Mouse (Mus musculus): ENCODE data around the gene Slc7a3. TPM values are rescaled to one million over a fixed set of nuclear protein-coding genes. Genes with fewer than 3 reads are reported as not detected.

Gene Slc7a3
- polyA plus RNA-seq, 1 experiment: 49.1 TPM

- Histone ChIP-seq H3K4me3 (ENCODE audit: insufficient read depth, low read length) (no peak overlapping the region), H3K4me1 (ENCODE audit: control insufficient read depth, insufficient read depth, low read length) (no peaks in the 10 kb centered on the region), H3K27ac (ENCODE audit: insufficient read depth, low read length) (no peak overlapping the region)
- TF ChIP-seq CTCF (IDR thresholded peaks at IDR 0.05; ENCODE audit: borderline replicate concordance, insufficient read depth, low read length): no peak
Measured at GRCm38 (mm10) chrX:101063503-101063902, 22.3 kb downstream of the Slc7a3 start.

GRCm38 (mm10) chrX:101059541-101059940, 26.3 kb downstream of the Slc7a3 start, which contains the start of gene Tex11:
Gene Tex11, minus strand, starts transcription at chrX:101059667.
- H3K4me1 ChIP-seq (ENCODE audit: control insufficient read depth, insufficient read depth, low read length): no peaks in the 10 kb centered on the region
- TF ChIP-seq CTCF (IDR thresholded peaks at IDR 0.05; ENCODE audit: borderline replicate concordance, insufficient read depth, low read length) (no peak), POLR2A (IDR thresholded peaks at IDR 0.05; ENCODE audit: low read depth, low read length) (no peak)
- no peak within 1 kb of the TSS for H3K4me3 ChIP-seq (ENCODE audit: insufficient read depth, low read length)
- H3K27ac ChIP-seq (ENCODE audit: insufficient read depth, low read length): no peak within 1 kb of the TSS

Other genes with a start within 250 kb of the Slc7a3 start
- gene Tex11, start 26.4 kb downstream of the Slc7a3 start, polyA plus RNA-seq (2011; ENCODE audit: insufficient read length, low read depth, missing spikeins): not detected in 2 replicates
- 73.9 and 83.3 TPM in 2 replicates for gene Snx12, start 136.5 kb upstream of the Slc7a3 start, polyA plus RNA-seq (2011; ENCODE audit: insufficient read length, low read depth, missing spikeins)
- gene Foxo4, start 168.5 kb upstream of the Slc7a3 start, polyA plus RNA-seq (2011; ENCODE audit: insufficient read length, low read depth, missing spikeins): 12.8 and 15.3 TPM in 2 replicates
- not detected in 2 replicates for gene Gm614, start 178.0 kb upstream of the Slc7a3 start, polyA plus RNA-seq (2011; ENCODE audit: insufficient read length, low read depth, missing spikeins)
- 4.6 and 4.8 TPM in 2 replicates for gene Il2rg, start 182.2 kb upstream of the Slc7a3 start, polyA plus RNA-seq (2011; ENCODE audit: insufficient read length, low read depth, missing spikeins)
- not detected in 2 replicates for gene Gm20489, start 183.0 kb upstream of the Slc7a3 start, polyA plus RNA-seq (2011; ENCODE audit: insufficient read length, low read depth, missing spikeins)
- 45.8 and 47.9 TPM in 2 replicates for gene Med12, start 188.0 kb upstream of the Slc7a3 start, polyA plus RNA-seq (2011; ENCODE audit: insufficient read length, low read depth, missing spikeins)
- gene Nlgn3, start 213.1 kb upstream of the Slc7a3 start, polyA plus RNA-seq (2011; ENCODE audit: insufficient read length, low read depth, missing spikeins): 0.47 and 0.91 TPM in 2 replicates

Data from embryonic fibroblast, embryonic 13.5 days (primary cell).